Mouse (Mus musculus) brain, embryonic 18.5 days (tissue): ENCODE data around the gene Emc10.

Source experiments
- DNase-seq: peaks from one replicate; pipeline ENCODE4 v3.0.0-alpha.2; 2012; ENCODE audit warnings: low read depth, low spot score

Emc10 gene

GRCm38 (mm10) chr7:44484841-44485571 lies 11.3 kb downstream of the Emc10 start:
- DNase-seq = no peak

GRCm38 (mm10) chr7:44484109-44484508 lies 12.2 kb downstream of the Emc10 start:
- DNase-seq = no peak

- no peak for DNase-seq
Measured at GRCm38 (mm10) chr7:44482836-44483435, 13.4 kb downstream of the Emc10 start.

GRCm38 (mm10) chr7:44475046-44475614 lies 21.2 kb downstream of the Emc10 start:
- no peak for DNase-seq

GRCm38 (mm10) chr7:44474419-44474818 lies 21.9 kb downstream of the Emc10 start:
- no peak for DNase-seq

GRCm38 (mm10) chr7:44472961-44473646 lies 23.2 kb downstream of the Emc10 start:
- DNase-seq = no peak

GRCm38 (mm10) chr7:44472558-44472885 lies 23.8 kb downstream of the Emc10 start:
- no peak for DNase-seq

- DNase-seq = no peak
Measured at GRCm38 (mm10) chr7:44471880-44472557, 24.3 kb downstream of the Emc10 start.

GRCm38 (mm10) chr7:44470696-44471612 lies 25.4 kb downstream of the Emc10 start:
- DNase-seq = no peak

GRCm38 (mm10) chr7:44469677-44470675 lies 26.4 kb downstream of the Emc10 start:
- no peak for DNase-seq

GRCm38 (mm10) chr7:44468644-44469285 lies 27.6 kb downstream of the Emc10 start:
- DNase-seq = no peak

GRCm38 (mm10) chr7:44467811-44468411 lies 28.4 kb downstream of the Emc10 start, which contains the start of gene Josd2:
Gene Josd2 (plus strand): TSS chr7:44467980.
- DNase-seq = peak; percentile 97

GRCm38 (mm10) chr7:44466888-44467311 lies 29.4 kb downstream of the Emc10 start:
- DNase-seq = no peak

- DNase-seq = no peak
Measured at GRCm38 (mm10) chr7:44466006-44466887, 30.1 kb downstream of the Emc10 start.

GRCm38 (mm10) chr7:44465111-44465510 lies 31.2 kb downstream of the Emc10 start, which contains the start of gene Aspdh:
Gene Aspdh (plus strand): TSS chr7:44465391.
- no peak for DNase-seq

GRCm38 (mm10) chr7:44464511-44464910 lies 31.8 kb downstream of the Emc10 start:
- DNase-seq = no peak

- no peak for DNase-seq
Measured at GRCm38 (mm10) chr7:44463556-44464225, 32.6 kb downstream of the Emc10 start.
